Mouse (Mus musculus): ENCODE measurements around the gene Irf7.

DNA sequence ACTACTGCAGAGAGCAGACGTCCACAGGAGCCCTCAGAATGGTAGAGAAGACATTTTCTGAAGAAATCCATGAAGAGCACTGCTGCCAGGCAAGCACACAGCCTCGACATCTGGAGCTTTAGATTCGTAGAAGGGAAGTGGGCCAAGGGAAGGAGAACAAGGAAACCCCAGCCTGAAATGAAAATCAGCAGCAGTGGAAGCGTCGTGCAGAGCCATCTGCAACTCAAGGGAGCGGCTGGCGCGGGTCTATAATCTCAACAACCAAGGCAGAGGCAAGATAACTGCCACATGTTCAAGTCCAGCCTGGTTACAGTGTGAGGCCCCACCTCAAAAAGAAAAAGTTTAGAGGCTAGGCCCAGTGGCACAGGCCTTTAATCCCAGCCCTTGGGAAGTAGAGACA lies 48.8 kb upstream of the Irf7 start:
- TF ChIP-seq POLR2A (IDR thresholded peaks at IDR 0.05; ENCODE audit: low read depth, low read length) = no peak
- TF ChIP-seq CTCF (IDR thresholded peaks at IDR 0.05; ENCODE audit: extremely low read depth, insufficient read depth, insufficient read length, insufficient replicate concordance) = no peak

Data from spleen, adult 2 months (tissue).